Mouse (Mus musculus): ENCODE results near the gene Tkfc.

GRCm38 (mm10) chr19:10640589-10641378 is 35.3 kb upstream of the Tkfc start:
- TF ChIP-seq CTCF (IDR thresholded peaks at IDR 0.05; ENCODE audit: borderline replicate concordance, extremely low read depth, insufficient read depth, insufficient read length): no peak
- TF ChIP-seq POLR2A (IDR thresholded peaks at IDR 0.05; ENCODE audit: borderline replicate concordance, extremely low read depth, insufficient read depth, insufficient read length, poor library complexity, severe bottlenecking): no peak

Measured in brain, embryonic 14.5 days (tissue).